Mouse (Mus musculus) CH12.LX (cell line): ENCODE data around the gene Oog4.

Experiments used
- MAFK ChIP-seq: IDR thresholded peaks from 2 replicates; pipeline ENCODE4 v1.6.1; 2011; ENCODE audit warnings: low read length, improper control_type of control experiment; ENCODE audit not compliant: insufficient replicate concordance
- MAX ChIP-seq: IDR thresholded peaks from 2 replicates; pipeline ENCODE4 v1.6.1; 2011; ENCODE audit warnings: low read length, improper control_type of control experiment
- POLR2A ChIP-seq: IDR thresholded peaks from 2 replicates; pipeline ENCODE4 v1.6.1; 2011; ENCODE audit warnings: low read depth, mild to moderate bottlenecking, improper control_type of control experiment, low read length
- TCF12 ChIP-seq: IDR thresholded peaks from 2 replicates; pipeline ENCODE4 v1.6.1; 2014; ENCODE audit warnings: low read depth, mild to moderate bottlenecking, inconsistent platforms, low read length, improper control_type of control experiment

DNA sequence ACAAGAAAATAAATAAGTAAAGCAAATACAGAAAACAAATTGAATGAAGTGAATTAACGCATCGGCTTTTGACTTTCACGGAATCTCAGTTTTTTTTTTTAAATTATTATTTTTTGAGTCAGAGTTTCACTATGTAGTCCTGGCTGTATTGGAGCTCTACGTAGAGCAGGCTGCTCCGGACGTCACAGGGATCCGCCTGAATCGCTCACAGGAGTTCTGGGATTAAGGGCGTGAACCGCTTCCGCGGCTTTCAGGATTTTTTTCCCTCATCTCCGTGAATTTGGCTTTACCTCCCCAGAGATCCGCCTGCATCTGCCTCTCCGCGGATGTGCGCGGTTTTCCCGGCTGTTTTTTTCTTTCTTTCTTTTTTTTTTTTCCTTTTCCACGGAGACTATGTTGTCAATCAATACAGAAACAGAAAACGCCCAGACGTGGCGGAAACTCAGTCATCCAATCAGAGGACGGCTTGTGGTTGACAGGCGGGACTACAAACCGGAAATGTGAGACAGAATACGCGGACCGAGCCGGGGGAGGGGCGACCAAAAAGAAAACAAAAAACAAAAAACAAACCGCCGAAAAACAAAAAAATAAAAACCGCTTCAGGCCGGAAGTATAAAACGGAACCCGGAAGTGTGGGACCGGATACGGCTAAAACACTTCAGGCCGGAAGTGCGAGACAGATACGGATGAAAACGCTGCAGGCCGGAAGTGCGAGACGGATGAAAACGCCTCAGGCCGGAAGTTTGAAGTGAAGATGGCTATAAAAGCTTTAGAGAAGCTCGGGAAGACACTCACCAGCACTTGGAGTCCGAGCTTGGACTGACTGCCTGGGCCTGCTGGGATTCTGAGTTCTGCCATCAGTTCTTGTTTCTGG, 37.7 kb downstream of the Oog4 start, which contains the start of gene Pramef8:
- peak; percentile 43; the same call in 1 of the 2 replicates for TF ChIP-seq MAX
- TF ChIP-seq MAFK: no peak; the same call in 1 of the 2 replicates
- peak; percentile 82 for TF ChIP-seq POLR2A
- TF ChIP-seq TCF12: peak; percentile 68
